8 mouse cellular contexts compared by ENCODE assay signal in genomic region chr8:121828376-121829023, GRCm38 (mm10). TPM values are rescaled to one million over a fixed set of nuclear protein-coding genes. Genes with fewer than 3 reads are reported as not detected.
DNase-seq lines count a peak whose midpoint lies in the region; ATAC-seq and TF ChIP-seq lines count a peak whose summit lies in the region.

No protein-coding gene starts in this region.

- H3K27me3 ChIP-seq in embryonic facial prominence, embryonic 11.5 days (ENCODE audit: control insufficient read depth, insufficient read depth, low read length) = no peaks in the 10 kb centered on the region
- no peaks in the 10 kb centered on the region; the same call in 1 of the 2 replicates for H3K27me3 ChIP-seq in hindbrain, embryonic 15.5 days
- no peaks in the 10 kb centered on the region for H3K27me3 ChIP-seq in midbrain, postnatal 0 days (ENCODE audit: insufficient read depth, low read length)

- H3K36me3 ChIP-seq in embryonic facial prominence, embryonic 11.5 days (replicated peaks; ENCODE audit: control insufficient read depth, insufficient read depth, low read depth, low read length) = no peaks in the 10 kb centered on the region
- H3K36me3 ChIP-seq in hindbrain, embryonic 15.5 days = no peaks in the 10 kb centered on the region
- H3K36me3 ChIP-seq in midbrain, postnatal 0 days (ENCODE audit: insufficient read depth, low read length) = no peaks in the 10 kb centered on the region

- H3K4me3 ChIP-seq in layer of hippocampus, adult 2 months = peak overlapping the region; percentile 81
- peak overlapping the region; percentile 85 for H3K4me3 ChIP-seq in embryonic facial prominence, embryonic 11.5 days (ENCODE audit: low read depth, low read length)
- peak overlapping the region; percentile 92 for H3K4me3 ChIP-seq in hindbrain, embryonic 15.5 days
- H3K4me3 ChIP-seq in midbrain, postnatal 0 days (ENCODE audit: low read depth, low read length) = peak overlapping the region; percentile 69

- H3K27ac ChIP-seq in layer of hippocampus, adult 2 months = peak overlapping the region; percentile 90; the same call in 1 of the 2 replicates
- no peak overlapping the region for H3K27ac ChIP-seq in embryonic facial prominence, embryonic 11.5 days (replicated peaks; ENCODE audit: low read depth, low read length)
- peak overlapping the region; percentile 91 for H3K27ac ChIP-seq in hindbrain, embryonic 15.5 days (replicated peaks)
- H3K27ac ChIP-seq in midbrain, postnatal 0 days (ENCODE audit: low read depth, low read length) = peak overlapping the region; percentile 85; the same call in 1 of the 2 replicates

- WGBS in embryonic facial prominence, embryonic 11.5 days = 33% methylated on average over 10 of the region's 10 CpGs
- 35% methylated on average over 10 of the region's 10 CpGs for WGBS in hindbrain, embryonic 15.5 days
- 36% methylated on average over 10 of the region's 10 CpGs for WGBS in midbrain, postnatal 0 days

- no peaks in the 10 kb centered on the region for H3K9me3 ChIP-seq in embryonic facial prominence, embryonic 11.5 days (replicated peaks; ENCODE audit: control insufficient read depth, low read length)
- no peaks in the 10 kb centered on the region for H3K9me3 ChIP-seq in hindbrain, embryonic 15.5 days
- H3K9me3 ChIP-seq in midbrain, postnatal 0 days (ENCODE audit: low read length) = no peaks in the 10 kb centered on the region

- ATAC-seq in embryonic facial prominence, embryonic 11.5 days (replicated peaks; ENCODE audit: insufficient number of reproducible peaks, low FRiP score, low TSS enrichment, low read depth) = no peak
- no peak for ATAC-seq in hindbrain, embryonic 15.5 days (ENCODE audit: low FRiP score, low read depth)
- ATAC-seq in midbrain, postnatal 0 days (ENCODE audit: low FRiP score) = no peak

- H3K4me1 ChIP-seq in embryonic facial prominence, embryonic 11.5 days (ENCODE audit: control insufficient read depth, insufficient read depth, low read length) = peaks cover 8% of the 10 kb centered on the region
- H3K4me1 ChIP-seq in hindbrain, embryonic 15.5 days (replicated peaks) = peaks cover 20% of the 10 kb centered on the region
- peaks cover 13% of the 10 kb centered on the region; the same call in 1 of the 2 replicates for H3K4me1 ChIP-seq in midbrain, postnatal 0 days (ENCODE audit: insufficient read depth, low read length)

- peak overlapping the region; percentile 78 for H3K9ac ChIP-seq in embryonic facial prominence, embryonic 11.5 days (replicated peaks; ENCODE audit: low read length)
- H3K9ac ChIP-seq in hindbrain, embryonic 15.5 days = peak overlapping the region; percentile 79
- peak overlapping the region; percentile 87 for H3K9ac ChIP-seq in midbrain, postnatal 0 days (replicated peaks; ENCODE audit: low read length, poor library complexity, severe bottlenecking)

- H3K4me2 ChIP-seq in embryonic facial prominence, embryonic 11.5 days (ENCODE audit: low read depth, low read length) = peak overlapping the region; percentile 87
- H3K4me2 ChIP-seq in hindbrain, embryonic 15.5 days = peak overlapping the region; percentile 98
- H3K4me2 ChIP-seq in midbrain, postnatal 0 days (ENCODE audit: low read depth, low read length, poor library complexity, severe bottlenecking) = peak overlapping the region; percentile 93

- no peak for DNase-seq in layer of hippocampus, adult 2 months (ENCODE audit: low spot score in 2 of 2)
- DNase-seq in layer of hippocampus, postnatal 14 days (ENCODE audit: low spot score in 2 of 2) = no peak
- DNase-seq in embryonic facial prominence, embryonic 11.5 days (ENCODE audit: low spot score) = no peak
- no peak for DNase-seq in midbrain, postnatal 0 days (ENCODE audit: low spot score)
- no peak for DNase-seq in B cell, adult 2 months
- no peak for DNase-seq in frontal cortex, postnatal 10 days (ENCODE audit: low spot score in 2 of 2)
- DNase-seq in left cerebral cortex, postnatal 25 days (ENCODE audit: low spot score in 2 of 2) = no peak

- TF ChIP-seq CTCF in layer of hippocampus, adult 2 months (conservative IDR thresholded peaks at IDR 0.05) = no peak
- TF ChIP-seq CTCF in midbrain, postnatal 0 days (IDR thresholded peaks at IDR 0.05) = no peak

- intact Hi-C loops in left cerebral cortex, postnatal 25 days (cut with DNase I) = no loop called here

RNA-seq across cellular contexts. Expression of gene Klhdc4, which starts 0.9 kb away (rescaled TPM):
- total RNA-seq in layer of hippocampus, adult 2 months (2021) = 10 to 100 TPM; 28.5 to 36.2 TPM
- total RNA-seq in layer of hippocampus, postnatal 14 days (2021) = 10 to 100 TPM; 28.0 to 30.7 TPM
- polyA plus RNA-seq in embryonic facial prominence, embryonic 11.5 days (2014; fragmentation: Nextera tagmentation; extraction: Ambion mirVana) = 43.1 and 45.3 TPM in 2 replicates
- 44.1 and 46.5 TPM in 2 replicates for polyA plus RNA-seq in hindbrain, embryonic 15.5 days (2015; fragmentation: Nextera tagmentation; extraction: Ambion mirVana)
- 30.7 and 44.8 TPM in 2 replicates for total RNA-seq in midbrain, postnatal 0 days (2014; rRNA removed)
- 38.3 and 41.0 TPM in 2 replicates for polyA plus RNA-seq in midbrain, postnatal 0 days (2015; fragmentation: Nextera tagmentation; extraction: Ambion mirVana)
- 10 to 100 TPM; 28.0 to 28.1 TPM for total RNA-seq in left cerebral cortex, postnatal 25 days (2021)
